Mouse (Mus musculus) adrenal gland, postnatal 25 days (tissue): ENCODE measurements around the gene Fam151b. TPM values are rescaled to one million over a fixed set of nuclear protein-coding genes. Genes with fewer than 3 reads are reported as not detected.

Experiments used
- DNase-seq: peaks from one replicate; pipeline ENCODE4 v3.0.0; 2021; ENCODE audit warnings: mixed read lengths
- total RNA-seq: library from RNA; stranded (reverse); gene quantifications from 2 replicates; pipeline ENCODE4 v1.2.3, GENCODE M21; 2021

The Fam151b gene
- total RNA-seq, 1 experiment from 2014 or later, result 8.3 TPM

DNA sequence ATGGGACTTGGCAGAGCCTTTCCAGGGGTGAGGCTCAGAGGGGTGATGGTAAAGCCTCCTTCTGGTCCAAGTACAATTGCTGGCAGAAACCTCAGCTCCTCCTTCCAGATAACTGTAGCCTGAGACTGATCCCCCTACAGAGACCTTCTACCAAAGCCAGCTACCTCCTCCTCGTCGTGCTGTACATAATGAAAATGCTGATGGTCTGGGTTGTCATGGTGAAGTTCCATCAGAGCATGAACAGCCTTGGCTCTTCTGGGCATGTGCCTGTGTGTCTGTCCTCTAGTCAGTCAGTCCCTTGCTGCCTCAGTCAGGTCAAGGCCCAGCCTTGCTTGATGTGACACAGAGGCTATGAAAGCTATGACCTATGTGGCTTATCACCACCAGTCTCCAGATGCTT, 73.3 kb downstream of the Fam151b start:
- no peak for DNase-seq

DNA sequence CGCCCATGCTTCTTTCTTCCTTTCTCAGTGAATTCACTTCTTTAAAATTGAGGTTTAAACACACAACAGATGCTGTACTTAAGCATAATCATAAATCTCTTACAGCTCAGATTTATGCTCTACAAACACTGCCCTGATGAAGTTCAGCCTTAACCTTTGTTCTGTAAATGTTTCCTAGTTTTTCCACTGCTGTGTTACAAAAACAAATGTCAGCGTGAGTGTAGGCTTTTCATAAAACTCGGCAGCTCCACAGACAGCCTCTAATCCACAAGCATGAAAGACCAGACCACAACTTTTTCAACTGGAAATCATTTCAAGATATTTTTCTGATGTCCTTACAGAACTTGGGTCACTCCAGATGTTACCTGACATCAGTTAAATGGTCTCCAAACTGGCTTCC, 80.3 kb downstream of the Fam151b start:
- no peak for DNase-seq

DNA sequence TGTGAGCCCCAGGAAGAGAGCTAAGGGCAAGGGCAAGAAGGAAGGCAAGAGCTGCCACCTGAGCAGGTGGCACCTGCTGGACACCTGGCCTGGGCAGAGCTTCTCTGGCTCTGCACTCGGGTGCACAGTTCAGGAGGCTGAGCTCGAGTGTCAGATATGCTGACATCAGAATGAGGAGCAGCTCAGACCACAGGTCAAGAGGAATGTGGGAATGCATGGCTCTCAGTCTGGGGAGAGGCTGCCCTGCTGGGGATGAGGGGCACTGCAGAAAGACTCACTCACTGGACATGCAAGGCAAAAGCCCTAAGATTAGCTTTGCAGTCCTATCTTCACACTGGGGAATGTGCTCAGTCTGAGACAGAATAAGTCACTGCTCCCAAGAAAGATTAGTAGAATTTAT, 81.8 kb downstream of the Fam151b start:
- DNase-seq, result no peak

Other genes with a start within 250 kb of the Fam151b start
- not detected in 2 replicates for gene Gm20379, start 178.0 kb downstream of the Fam151b start, total RNA-seq
- 4.3 and 5.4 TPM in 2 replicates for gene Dhfr, start 129.3 kb downstream of the Fam151b start, total RNA-seq
- gene Msh3, start 129.0 kb downstream of the Fam151b start, total RNA-seq, result 29.6 and 38.8 TPM in 2 replicates
- 1.0 and 1.5 TPM in 2 replicates for gene Ankrd34b, start 58.1 kb downstream of the Fam151b start, total RNA-seq
- gene Zfyve16, start 46.9 kb upstream of the Fam151b start, total RNA-seq, result 25.6 and 27.4 TPM in 2 replicates
- not detected in 2 replicates for gene Spz1, start 92.2 kb upstream of the Fam151b start, total RNA-seq
- gene Serinc5, start 127.1 kb upstream of the Fam151b start, total RNA-seq, result 57.9 and 74.2 TPM in 2 replicates